Mouse (Mus musculus) kidney, adult 2 months (tissue): ENCODE data around the gene Haghl. TPM values are rescaled to one million over a fixed set of nuclear protein-coding genes. Genes with fewer than 3 reads are reported as not detected.
A peak's percentile ranks its signal among the peaks of the same experiment; 100 is the strongest.
"Not testable (repeated sequence)": the region's sequence is repeated elsewhere in the genome, so short reads cannot be mapped to it uniquely, and the experiment has no call there.

Experiments
- DNase-seq: peaks from one replicate; pipeline ENCODE4 v3.0.0; 2021
- H3K27ac ChIP-seq: fragments of 200-500 bp; 2 replicates; pipeline ENCODE4 v1.5.1; 2012; ENCODE audit warnings: low read depth, low read length, control low read depth, inconsistent platforms; ENCODE audit not compliant: insufficient read depth
- H3K27me3 ChIP-seq: fragments of 200-500 bp; replicated peaks from 2 replicates; pipeline ENCODE4 v1.6.1; 2012; ENCODE audit warnings: mild to moderate bottlenecking, moderate library complexity, low read length, inconsistent platforms; ENCODE audit not compliant: control insufficient read depth, insufficient read depth
- H3K36me3 ChIP-seq: fragments of 200-500 bp; 2 replicates; pipeline ENCODE4 v1.6.1; 2012; ENCODE audit warnings: mild to moderate bottlenecking, moderate library complexity, low read length, inconsistent platforms; ENCODE audit not compliant: control insufficient read depth, insufficient read depth
- H3K4me1 ChIP-seq: fragments of 200-500 bp; 2 replicates; pipeline ENCODE4 v1.6.1; 2011; ENCODE audit warnings: low read length; ENCODE audit not compliant: control insufficient read depth, insufficient read depth
- H3K4me3 ChIP-seq: fragments of 200-500 bp; 2 replicates; pipeline ENCODE4 v1.5.1; 2011; ENCODE audit warnings: mild to moderate bottlenecking, low read depth, low read length, control low read depth; ENCODE audit not compliant: insufficient read depth
- CTCF ChIP-seq: fragments of 200-500 bp; conservative IDR thresholded peaks from 2 replicates; pipeline ENCODE4 v1.5.1; 2011; ENCODE audit warnings: low read depth, mild to moderate bottlenecking, control low read depth, low read length, moderate library complexity, mixed read lengths; ENCODE audit not compliant: insufficient read depth, insufficient read length
- POLR2A ChIP-seq: fragments of 200-500 bp; IDR thresholded peaks from one replicate; pipeline ENCODE4 v1.6.1; 2011; ENCODE audit warnings: low read depth, low read length, control low read depth
- WGBS: fragments of 180-500 bp; shearing (Covaris S2); methylation state at CpG from one replicate; pipeline ENCODE4 v1.1.7; 2018; 5-methylcytosine and 5-hydroxymethylcytosine counted together
- polyA plus RNA-seq: library from polyadenylated mRNA; depleted of rRNA; stranded (reverse); fragments of >200 nt; gene quantifications from 2 replicates; pipeline ENCODE4 v1.2.3, GENCODE M21; 2012

Gene Haghl
- polyA plus RNA-seq, 1 experiment, result 58.9 TPM

DNA sequence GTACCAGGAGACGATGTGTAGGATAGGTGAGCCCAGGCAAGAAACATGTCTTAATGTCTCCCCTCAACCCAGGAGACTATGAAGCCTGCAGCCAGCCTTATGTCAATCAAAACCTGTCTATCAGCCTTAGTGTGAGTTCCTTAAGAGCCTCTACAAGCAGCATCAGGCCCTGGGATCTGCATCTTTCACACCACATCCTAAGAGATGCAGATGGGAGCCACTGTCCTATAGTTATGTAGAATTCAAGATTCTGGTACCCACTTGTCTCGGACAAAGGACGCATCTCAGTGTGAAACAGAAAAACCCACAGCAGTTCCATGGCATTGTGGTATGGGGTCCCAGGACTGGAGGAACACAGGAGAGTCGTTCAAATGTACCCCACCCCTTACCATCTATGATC is 30.4 kb downstream of the Haghl start:
- Histone ChIP-seq H3K27me3 (no peaks in the 10 kb centered on the region), H3K4me3 (no peak overlapping the region), H3K27ac (no peak overlapping the region), H3K36me3 (no peaks in the 10 kb centered on the region), H3K4me1 (no peaks in the 10 kb centered on the region)
- 81% methylated on average over 4 of the region's 4 CpGs for WGBS
- no peak for DNase-seq
- TF ChIP-seq CTCF, result no peak
- TF ChIP-seq POLR2A, result no peak

DNA sequence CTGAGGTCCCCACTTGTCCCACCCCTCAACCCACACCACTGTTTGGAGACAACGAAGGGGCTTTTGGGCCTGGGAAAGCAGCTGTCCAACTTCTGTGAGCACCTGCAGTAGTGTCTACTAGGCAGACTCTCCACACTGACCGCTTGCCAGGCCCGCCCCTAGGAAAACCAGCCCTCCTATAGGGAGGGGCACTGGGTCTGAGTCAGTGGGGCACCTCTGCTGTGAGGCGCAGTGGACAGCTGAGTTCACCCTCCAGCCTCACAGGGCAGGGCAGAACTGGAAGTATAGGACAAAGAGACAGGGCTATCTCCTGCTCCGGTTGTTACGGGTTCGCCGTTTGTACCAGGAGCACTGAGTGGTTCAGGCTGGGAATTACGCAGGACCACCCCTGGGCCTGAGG is 31.2 kb downstream of the Haghl start, which contains the start of gene Msln:
Gene Msln (minus strand): TSS at position 138 of the 400 bp plus-strand sequence.
- H3K4me3 ChIP-seq, result no peak within 1 kb of the TSS
- no peaks in the 10 kb centered on the region for H3K4me1 ChIP-seq
- H3K36me3 ChIP-seq, result no peaks in the 10 kb centered on the region
- no peak for TF ChIP-seq CTCF
- TF ChIP-seq POLR2A, result no peak
- no peak for DNase-seq
- no peak within 1 kb of the TSS for H3K27ac ChIP-seq
- H3K27me3 ChIP-seq, result no peaks in the 10 kb centered on the region
- WGBS, result 86% methylated on average over 9 of the region's 9 CpGs

DNA sequence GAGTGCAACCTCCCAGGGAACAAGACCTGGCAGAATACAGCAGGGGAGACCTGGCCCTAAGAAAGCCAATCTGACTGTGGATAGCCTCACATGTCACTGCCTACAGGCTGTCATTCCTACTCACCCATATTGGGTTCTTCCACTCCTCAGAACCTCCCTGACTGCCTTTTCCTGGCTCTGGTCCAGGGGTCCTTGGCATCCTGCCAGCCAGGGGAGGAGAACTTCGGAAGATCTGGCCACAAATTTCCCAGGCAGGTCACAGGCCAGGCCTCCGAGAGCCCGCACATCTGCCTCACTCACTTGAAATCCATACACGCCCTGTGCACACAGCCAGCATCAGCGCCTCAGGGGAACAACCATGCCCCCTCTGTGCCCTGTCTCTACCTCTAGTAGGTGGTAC is 34.0 kb downstream of the Haghl start:
- 21% methylated on average over 5 of the region's 5 CpGs for WGBS

DNA sequence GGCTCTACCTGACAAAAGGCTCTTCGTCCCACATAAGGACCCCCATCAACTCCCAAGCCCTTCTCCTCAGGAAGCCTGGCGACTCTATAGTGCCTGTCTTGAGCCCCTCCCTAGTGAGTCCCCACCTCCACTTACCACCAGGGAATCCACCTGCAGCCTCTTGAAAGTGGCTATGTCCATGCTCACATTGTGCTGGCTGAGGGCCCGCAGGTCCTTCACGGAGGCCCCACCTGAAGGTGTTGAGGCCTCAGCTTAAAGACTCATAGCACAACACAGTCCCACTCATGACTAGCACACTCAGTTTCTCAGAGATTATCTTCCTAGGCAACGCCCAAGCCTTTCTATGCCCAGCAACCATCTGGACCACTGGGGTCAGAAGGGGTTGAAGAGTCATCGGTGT is 36.2 kb downstream of the Haghl start:
- H3K4me1 ChIP-seq, result no peaks in the 10 kb centered on the region
- H3K4me3 ChIP-seq, result no peak overlapping the region
- WGBS, result 86% methylated on average over 6 of the region's 6 CpGs
- DNase-seq, result no peak
- TF ChIP-seq CTCF (no peak), POLR2A (no peak)
- no peaks in the 10 kb centered on the region for H3K27me3 ChIP-seq
- no peak overlapping the region for H3K27ac ChIP-seq
- H3K36me3 ChIP-seq, result no peaks in the 10 kb centered on the region

More for the DNA sequence above, 34.0 kb downstream of the Haghl start:
- Histone ChIP-seq H3K36me3 (no peaks in the 10 kb centered on the region), H3K27ac (no peak overlapping the region), H3K4me3 (no peak overlapping the region), H3K27me3 (no peaks in the 10 kb centered on the region), H3K4me1 (no peaks in the 10 kb centered on the region)
- DNase-seq, result peak; percentile 36
- TF ChIP-seq CTCF (no peak), POLR2A (no peak)

DNA sequence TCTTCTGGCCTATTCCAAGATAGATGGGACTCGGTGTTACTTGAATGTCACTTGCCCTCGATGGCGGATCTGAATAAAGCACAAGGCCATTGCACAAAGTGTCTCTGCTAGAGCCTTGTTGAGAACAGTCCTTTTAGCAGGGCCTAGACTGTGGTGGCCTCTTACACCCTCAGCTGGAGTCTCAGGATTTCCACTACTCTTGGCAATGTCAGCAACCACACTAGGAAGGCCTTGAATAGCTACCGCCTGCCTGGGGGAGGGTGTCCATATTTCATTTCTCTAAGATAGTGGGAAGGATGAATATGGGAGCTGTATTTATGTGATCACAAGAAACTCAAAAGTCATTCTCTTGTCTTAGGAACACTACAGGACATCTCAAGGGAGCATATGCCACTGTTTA is 37.2 kb downstream of the Haghl start:
- no peaks in the 10 kb centered on the region for H3K4me1 ChIP-seq
- no peak overlapping the region for H3K4me3 ChIP-seq
- no peaks in the 10 kb centered on the region for H3K27me3 ChIP-seq
- H3K36me3 ChIP-seq, result no peaks in the 10 kb centered on the region
- no peak overlapping the region for H3K27ac ChIP-seq
- no peak for DNase-seq
- TF ChIP-seq CTCF, result no peak
- TF ChIP-seq POLR2A, result no peak
- WGBS, result 89% methylated on average over 4 of the region's 4 CpGs

DNA sequence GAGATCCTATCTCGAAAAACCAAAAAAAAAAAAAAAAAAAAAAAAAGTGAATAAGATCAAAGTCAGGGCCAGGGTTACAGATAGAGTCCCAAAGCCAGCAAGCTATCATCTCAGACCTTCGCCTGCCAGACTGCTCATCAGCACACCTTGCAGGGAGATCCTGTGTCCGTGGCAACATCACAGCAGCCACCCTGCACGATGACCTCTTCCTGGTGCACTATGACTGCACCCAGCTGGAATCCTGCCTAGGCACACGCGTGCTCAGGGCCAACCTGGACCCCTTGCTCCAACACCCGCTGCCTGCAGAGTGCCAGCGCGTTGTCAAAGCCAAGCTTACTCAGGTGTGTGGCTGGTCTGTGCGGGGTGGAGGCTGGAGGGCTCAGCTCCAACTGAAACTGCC is 41.2 kb downstream of the Haghl start:
- Histone ChIP-seq H3K4me1 (no peaks in the 10 kb centered on the region), H3K27ac (no peak overlapping the region), H3K36me3 (no peaks in the 10 kb centered on the region), H3K4me3 (no peak overlapping the region), H3K27me3 (no peaks in the 10 kb centered on the region)
- DNase-seq, result no peak
- no peak for TF ChIP-seq CTCF
- TF ChIP-seq POLR2A, result no peak
- 77% methylated on average over 10 of the region's 10 CpGs for WGBS

DNA sequence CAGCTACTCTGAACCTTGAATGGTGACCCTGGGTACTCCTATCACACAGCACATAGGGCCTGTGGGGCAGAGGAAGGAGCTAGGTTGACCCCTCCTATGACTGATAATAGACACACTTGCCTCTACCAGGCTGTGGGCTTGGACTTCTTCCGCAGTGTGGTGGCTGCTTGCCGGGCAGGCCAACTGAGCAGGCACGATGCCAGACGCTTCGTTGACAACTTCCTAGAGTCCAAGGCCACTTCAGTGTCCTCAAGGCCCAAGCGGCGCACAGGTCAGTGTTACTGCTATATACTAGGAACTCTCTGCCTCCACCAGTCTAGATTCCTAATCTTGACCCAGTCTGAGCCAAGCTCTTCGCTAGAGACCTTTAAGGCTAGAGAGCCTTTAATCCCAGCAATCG is 41.6 kb downstream of the Haghl start:
- H3K4me1 ChIP-seq, result no peaks in the 10 kb centered on the region
- no peaks in the 10 kb centered on the region for H3K27me3 ChIP-seq
- TF ChIP-seq POLR2A (no peak), CTCF (no peak)
- WGBS, result 86% methylated on average over 9 of the region's 9 CpGs
- no peak overlapping the region for H3K27ac ChIP-seq
- H3K4me3 ChIP-seq, result no peak overlapping the region
- no peaks in the 10 kb centered on the region for H3K36me3 ChIP-seq
- no peak for DNase-seq

DNA sequence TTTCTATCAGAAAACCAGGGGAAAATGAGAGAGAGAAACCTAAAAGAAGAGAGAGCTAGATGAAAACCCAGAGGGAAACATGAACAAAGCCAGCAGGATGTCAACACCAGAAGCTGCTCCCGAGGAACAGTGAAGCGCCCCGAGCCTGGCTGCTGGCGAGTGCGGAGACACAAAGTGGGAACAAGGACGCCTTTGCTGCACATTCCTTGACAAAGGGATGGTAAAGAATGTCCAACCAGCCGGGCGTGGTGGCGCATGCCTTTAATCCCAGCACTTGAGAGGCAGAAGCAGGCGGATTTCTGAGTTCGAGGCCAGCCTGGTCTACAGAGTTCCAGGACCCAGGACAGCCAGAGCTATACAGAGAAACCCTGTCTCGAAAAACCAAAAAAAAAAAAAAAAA is 44.0 kb downstream of the Haghl start:
- not testable (repeated sequence) for H3K4me3 ChIP-seq, H3K4me1 ChIP-seq, H3K27me3 ChIP-seq, H3K36me3 ChIP-seq, H3K27ac ChIP-seq, DNase-seq
- 78% methylated on average over 12 of the region's 12 CpGs for WGBS
